Mouse (Mus musculus): ENCODE data around the gene Arhgap15.

DNA sequence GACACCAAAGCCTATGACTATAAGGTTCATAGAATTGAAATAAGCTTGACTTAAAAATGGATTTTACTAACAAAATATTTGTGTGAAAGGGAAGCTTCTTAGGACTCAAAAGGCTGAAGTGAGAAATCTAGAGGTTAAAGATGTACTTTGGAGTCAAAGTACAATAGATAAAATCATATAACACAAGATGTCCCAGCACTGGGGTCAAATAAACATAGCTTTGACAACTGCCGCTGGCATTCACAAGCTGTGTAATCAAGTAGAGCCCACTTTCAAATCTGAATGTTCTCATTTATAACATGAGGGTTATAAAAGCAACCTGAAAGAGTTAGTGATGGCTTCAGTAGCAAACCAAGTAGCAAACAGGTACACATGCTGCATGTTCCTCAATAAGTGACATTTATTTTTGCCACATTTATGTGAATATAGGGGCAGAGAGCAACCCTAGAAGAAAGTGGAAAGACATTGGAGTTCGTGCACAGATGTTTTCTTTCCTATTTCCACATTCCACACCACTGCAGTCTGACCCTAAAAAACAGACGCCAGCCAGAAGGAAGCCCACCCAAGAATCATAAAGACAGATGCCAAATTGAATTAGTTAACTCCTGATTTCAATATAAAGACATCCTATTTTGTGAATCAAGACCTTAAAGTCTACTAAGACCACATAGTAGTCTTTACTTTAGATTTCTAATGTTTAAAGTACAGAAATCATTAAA lies 653.2 kb downstream of the Arhgap15 start:
- TF ChIP-seq EP300 (IDR thresholded peaks at IDR 0.05; ENCODE audit: low read length) (no peak), POLR2A (IDR thresholded peaks at IDR 0.05; ENCODE audit: low read depth, low read length) (no peak), CTCF (conservative IDR thresholded peaks at IDR 0.05 in 1 of 2, IDR thresholded peaks at IDR 0.05 in 1 of 2; ENCODE audit: low read depth in 2 of 2, low read length in 2 of 2) (no peak), POLR2AphosphoS2 (IDR thresholded peaks at IDR 0.05; ENCODE audit: low read depth, low read length) (no peak), ZC3H11A (IDR thresholded peaks at IDR 0.05; ENCODE audit: low read depth, low read length) (no peak), USF2 (conservative IDR thresholded peaks at IDR 0.05; ENCODE audit: low read depth, low read length) (no peak), SIN3A (IDR thresholded peaks at IDR 0.05; ENCODE audit: low read length) (no peak), JUND (conservative IDR thresholded peaks at IDR 0.05; ENCODE audit: low read depth, low read length) (no peak), MAX (IDR thresholded peaks at IDR 0.05; ENCODE audit: low read length) (no peak), KAT2A (IDR thresholded peaks at IDR 0.05; ENCODE audit: insufficient replicate concordance, low read length) (no peak), TCF12 (IDR thresholded peaks at IDR 0.05; ENCODE audit: low read depth, low read length) (no peak), ELF1 (IDR thresholded peaks at IDR 0.05; ENCODE audit: low read depth, low read length) (no peak), BHLHE40 (IDR thresholded peaks at IDR 0.05; ENCODE audit: low read depth, low read length) (no peak), RCOR1 (conservative IDR thresholded peaks at IDR 0.05; ENCODE audit: low read depth, low read length) (no peak)

Data from CH12.LX (cell line).